Mouse (Mus musculus) cortical plate, adult 2 months (tissue): ENCODE measurements around the gene Tubgcp3.

Experiments used
- CTCF ChIP-seq: fragments of 200-500 bp; IDR thresholded peaks from 2 replicates; pipeline ENCODE4 v1.5.1; 2011; ENCODE audit warnings: mild to moderate bottlenecking, control low read depth, low read length; ENCODE audit not compliant: insufficient read depth; ENCODE audit errors: extremely low read depth
- POLR2A ChIP-seq: fragments of 200-500 bp; IDR thresholded peaks from 2 replicates; pipeline ENCODE4 v1.6.1; 2011; ENCODE audit warnings: mild to moderate bottlenecking, low read length, control low read depth; ENCODE audit not compliant: insufficient read depth; ENCODE audit errors: extremely low read depth

GRCm38 (mm10) chr8:12566509-12566908 lies 105.5 kb downstream of the Tubgcp3 start:
- TF ChIP-seq POLR2A (no peak), CTCF (no peak)
